Mouse (Mus musculus) cerebellum, adult 8-10 months (tissue): ENCODE results near the gene Tmem121b.

Experiments used
- DNase-seq: peaks from one replicate; pipeline ENCODE4 v3.0.0; 2022

Tmem121b gene

DNA sequence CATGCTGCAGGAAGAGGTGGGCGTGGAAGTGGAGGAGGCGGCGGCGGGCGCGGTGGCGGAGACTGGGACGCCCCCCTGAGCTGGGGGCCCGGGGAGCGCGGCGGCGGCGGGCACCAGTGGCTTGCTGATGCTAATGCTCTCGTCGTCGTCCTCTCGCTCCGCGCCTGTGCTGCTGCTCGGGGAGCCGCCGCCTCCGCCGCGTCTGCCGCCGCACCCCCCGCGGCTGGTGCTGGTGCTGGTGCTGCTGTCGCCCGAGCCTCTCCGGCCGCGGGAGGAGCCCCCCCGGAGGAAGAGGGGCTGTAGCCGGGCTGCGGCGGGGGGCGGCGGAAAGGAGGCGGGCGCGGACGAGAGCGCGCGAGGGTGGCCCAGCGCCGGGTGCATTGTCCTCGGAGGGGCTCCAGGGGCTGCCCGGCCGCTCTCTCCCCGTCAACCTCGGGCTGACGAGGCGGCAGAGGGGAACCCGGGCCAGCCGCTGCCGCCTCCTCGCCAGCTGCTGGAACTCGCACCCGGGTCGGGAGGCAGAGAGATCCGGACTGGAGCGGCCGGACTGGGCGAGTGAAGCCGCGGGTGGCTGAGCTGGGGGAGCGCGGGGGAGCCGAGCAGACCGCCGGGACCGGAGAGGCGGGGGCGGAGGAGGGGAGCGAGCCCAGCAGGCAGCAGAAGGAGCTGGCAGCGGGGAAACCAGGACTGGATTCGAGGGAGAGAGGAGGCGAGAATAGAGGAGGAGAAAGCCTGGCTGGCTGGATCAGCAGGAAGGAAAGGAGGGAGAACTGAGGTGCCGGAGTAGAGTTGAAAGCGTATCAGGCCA is at the start of gene Tmem121b:
TSS of gene Tmem121b (minus strand) at position 434 of the 808 bp plus-strand sequence.
- DNase-seq, result peak; percentile 61

DNA sequence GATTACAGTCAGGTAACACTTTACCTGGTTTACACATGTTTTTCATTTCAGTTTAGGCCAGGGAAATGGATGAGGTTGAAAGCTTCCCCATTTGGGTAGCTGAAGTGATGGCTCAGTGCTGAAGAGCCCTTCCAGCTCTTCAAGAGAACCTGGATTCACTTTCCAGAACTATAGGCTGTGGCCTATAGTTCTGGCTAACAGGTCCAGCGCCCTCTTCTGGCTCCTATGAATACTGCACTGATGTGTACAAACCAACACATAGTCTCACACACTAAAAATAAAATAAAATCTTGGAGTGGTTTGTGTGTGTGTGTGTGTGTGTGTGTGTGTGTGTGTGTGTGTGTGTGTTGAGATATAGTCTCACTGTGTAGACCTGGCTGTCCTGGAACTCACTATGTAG is 48.5 kb upstream of the Tmem121b start:
- no peak for DNase-seq

DNA sequence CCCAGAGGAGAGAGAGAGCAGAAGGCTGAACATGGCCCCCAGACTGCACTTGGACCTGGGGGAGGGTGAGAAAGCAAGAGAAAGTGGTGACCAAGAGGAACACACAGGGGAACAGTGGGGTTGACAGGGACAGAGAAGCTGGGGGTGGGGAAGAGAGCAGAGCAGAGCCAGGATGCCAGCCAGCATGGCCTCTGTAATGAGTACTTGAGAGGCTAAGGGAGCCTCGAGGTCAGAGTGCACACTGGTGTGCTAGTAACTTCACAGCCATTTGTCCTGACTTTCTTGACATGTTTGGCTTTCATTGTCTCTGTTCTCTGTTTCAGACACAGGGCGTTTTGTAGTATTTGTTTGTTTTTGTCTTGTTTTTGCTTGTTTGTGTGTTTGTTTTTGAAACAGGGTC is 47.8 kb upstream of the Tmem121b start:
- no peak for DNase-seq

DNA sequence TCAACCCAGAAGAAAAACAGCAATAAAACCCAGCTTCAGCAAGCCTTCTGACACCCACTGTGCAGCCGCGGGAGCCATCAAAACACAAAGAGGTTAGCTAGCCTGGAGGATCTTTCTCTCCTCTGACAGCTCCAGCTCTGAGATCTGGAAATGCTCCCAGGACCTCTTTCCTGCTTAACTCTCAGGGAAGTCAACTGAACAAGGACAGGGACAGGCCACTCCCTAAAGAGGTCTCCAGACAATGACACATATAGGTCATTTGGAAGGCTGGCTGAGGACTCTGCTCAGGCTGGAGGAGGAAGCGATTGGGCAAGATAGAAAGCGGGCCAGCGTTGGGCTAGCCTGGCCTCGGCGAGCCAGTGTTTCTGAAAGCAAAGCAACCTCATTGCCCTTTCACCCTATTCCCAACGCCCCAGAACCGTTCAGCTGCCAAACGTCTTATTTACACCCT is 46.2 kb upstream of the Tmem121b start:
- DNase-seq, result no peak

DNA sequence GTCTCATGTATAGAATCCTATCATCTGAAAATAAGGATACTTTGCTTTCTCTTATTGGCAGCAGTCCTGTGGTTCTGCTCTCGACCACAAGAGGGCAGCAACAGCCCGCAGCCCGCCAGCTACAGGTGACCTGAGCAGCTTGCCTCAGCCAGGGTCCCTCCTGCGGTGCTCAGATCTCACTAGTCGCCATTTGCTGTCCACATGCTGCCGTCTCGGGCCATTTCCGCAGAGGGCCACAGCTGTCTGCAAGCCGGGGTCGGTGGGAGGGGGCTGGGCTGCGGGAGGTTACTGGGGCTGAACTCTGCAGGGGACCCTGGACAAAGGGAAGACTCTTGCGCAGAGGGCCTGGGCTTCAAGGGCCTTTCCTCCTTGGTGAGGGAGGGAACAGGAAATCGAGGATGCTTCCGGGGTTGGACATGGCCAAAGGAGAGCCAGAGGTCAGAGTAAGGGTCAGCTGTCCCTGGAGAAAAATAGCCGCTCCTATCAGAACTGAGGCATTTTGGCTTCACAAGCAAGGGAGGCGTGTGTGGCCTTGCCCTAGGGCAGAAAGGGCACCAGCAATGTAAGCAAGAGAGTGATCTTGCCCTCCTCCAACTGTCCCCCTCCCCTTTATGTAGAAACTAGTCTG is 45.6 kb upstream of the Tmem121b start:
- peak; percentile 76 for DNase-seq

DNA sequence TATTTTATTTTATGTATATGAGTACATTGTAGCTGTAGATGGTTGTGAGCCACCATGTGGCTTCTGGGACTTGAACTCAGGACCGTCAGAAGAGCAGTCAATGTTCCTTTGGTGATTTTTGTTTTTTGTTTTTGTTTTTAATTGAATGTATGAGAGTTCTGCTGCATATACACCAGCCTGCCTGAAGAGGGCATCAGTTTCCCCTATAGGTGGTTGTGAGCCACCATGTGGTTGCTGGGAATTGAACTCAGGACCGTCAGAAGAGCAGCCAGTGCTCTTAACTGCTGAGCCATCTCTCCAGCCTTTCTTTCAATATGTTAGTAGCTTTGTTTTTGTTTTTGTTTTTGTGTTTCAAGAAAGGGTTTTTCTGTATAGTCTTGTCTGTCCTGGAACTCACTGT is 42.7 kb upstream of the Tmem121b start:
- DNase-seq, result no peak

DNA sequence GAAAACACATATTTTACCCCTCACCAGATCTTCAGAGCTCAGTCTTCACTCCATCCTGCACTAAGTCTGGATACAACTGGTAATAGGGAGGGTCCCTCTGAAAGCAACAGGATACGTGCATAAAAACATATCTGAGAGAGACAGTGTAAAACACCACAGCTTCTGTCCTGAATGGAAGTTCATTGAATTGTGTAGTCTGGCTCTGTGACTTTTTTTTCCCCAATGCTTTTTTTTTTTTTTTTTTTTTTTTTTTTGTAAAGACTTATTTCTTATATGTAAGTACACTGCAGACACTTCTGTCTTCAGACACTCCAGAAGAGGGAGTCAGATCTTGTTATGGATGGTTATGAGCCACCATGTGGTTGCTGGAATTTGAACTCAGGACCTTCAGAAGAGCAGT is 39.0 kb upstream of the Tmem121b start:
- DNase-seq, result no peak

DNA sequence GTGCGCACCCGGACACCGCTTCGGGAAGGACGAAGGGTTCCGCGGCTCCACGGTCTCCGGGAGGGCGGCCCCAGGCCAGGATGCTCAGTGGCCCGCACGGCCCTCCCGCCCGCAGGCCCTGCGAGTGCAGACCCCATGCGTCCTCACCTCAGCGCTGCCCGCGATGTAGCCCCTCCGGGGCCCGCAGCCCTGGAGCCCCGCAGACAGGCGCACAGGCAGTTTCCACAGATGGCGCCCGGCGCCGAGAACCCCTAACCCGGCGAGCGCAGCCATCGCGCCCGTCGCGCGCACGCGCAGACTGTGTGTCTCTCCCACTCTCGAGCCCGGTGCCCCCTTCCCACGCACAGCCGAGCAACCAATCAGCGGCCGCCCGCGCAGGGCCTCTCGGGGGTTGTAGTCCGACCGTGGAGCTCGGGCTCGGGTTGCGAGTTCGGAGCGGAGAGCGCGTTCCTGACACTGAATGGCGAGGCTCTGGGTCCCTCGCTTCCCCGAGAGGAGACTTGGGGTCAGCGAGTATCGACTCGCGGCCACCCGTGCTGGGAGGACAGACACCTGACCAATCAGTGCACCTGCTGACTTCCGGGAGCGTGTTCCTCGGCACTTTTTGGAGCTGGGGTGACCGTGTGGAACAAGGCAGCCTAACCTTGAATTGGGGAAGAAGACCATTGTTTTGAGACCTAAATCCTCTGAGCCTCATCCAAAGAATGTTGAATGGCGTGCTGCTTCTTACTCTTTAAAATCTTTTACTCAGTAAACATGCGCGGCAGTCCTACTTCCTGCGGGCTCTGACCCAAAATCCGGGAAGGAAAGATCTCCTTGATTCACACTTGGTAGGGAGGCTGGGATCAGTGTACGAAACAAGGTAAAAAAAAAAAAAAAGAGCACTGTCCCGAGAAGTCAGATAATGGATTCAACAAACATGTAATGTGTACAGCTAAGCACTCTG is 37.7 kb upstream of the Tmem121b start, which contains the start of gene Hdhd5:
TSS of gene Hdhd5 (minus strand) at position 300 of the 946 bp plus-strand sequence.
- peak; percentile 93 for DNase-seq

DNA sequence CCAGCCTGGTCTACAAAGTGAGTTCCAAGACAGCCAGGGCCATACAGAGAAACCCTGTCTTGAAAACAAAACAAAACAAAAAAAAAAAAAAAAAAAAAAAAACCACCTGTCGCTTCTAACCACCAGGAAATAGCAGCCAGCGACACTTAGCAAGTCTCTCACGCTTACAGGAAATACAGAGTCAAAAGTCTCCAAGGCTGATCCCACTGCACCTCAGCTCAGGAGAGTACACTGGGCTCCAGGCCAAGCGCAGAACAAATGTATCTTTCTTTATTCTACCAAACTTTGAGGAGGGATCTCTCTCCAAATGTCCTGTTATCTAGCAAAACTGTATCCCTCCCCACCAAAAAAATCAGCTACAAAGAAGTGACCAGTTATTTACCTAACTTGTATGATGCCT is 35.5 kb upstream of the Tmem121b start:
- no peak for DNase-seq

DNA sequence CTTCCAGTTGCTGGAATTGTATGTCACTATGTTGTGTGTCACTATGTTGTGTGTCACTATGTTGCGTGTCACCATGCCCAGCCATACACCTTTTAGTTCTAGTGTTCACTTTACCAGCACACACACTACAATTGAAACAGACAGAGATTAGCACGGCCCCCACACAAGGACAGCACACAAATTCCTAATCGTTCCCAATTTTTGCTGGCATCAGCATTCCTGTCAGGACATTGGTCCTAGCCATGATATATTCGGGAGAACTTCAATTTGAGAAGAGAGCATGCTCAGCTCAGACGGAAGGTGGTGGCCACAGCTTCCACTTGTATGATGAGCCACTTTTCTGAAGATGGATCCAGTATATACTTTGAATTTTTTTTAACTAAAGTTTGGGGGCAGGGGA is 31.2 kb upstream of the Tmem121b start:
- DNase-seq, result no peak

DNA sequence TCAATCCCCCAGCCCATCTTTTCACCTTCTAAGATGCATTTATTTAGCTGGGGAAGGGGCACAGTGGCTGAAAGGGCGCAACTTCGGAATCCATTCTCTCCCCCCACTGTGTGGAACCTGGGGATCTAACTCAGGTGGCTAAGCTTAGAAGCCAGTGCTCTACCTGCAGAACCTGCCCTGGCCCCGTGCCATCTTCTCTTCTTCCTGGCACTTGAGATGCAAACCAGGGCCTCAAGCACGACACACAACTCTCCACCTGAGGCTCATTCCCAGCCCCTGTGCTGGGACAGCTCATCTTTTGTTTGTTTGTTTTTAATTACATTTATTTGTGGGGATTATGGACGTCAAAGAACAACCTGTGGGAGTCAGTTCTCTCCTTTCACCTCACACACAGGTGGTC is 26.0 kb upstream of the Tmem121b start:
- no peak for DNase-seq

DNA sequence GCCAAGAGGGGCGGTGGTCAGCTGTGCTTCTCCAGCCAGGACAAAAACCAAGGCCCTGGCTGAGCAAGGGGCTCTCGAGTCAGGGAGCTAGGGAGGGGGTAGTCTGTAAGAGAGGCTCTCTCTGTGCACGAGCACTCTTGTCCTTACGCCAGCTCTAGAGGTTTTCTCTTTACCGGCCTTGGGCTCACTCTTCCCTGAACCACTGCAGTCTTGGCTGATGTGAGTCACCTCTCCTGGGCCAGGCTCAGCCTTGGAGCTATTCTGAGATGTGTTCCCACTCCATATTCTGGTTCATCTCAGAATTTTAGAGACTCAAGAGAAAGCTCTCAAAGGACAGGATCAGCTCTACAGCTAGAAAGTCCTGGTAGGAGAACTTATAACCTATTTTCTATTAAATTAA is 23.7 kb upstream of the Tmem121b start:
- DNase-seq, result no peak

DNA sequence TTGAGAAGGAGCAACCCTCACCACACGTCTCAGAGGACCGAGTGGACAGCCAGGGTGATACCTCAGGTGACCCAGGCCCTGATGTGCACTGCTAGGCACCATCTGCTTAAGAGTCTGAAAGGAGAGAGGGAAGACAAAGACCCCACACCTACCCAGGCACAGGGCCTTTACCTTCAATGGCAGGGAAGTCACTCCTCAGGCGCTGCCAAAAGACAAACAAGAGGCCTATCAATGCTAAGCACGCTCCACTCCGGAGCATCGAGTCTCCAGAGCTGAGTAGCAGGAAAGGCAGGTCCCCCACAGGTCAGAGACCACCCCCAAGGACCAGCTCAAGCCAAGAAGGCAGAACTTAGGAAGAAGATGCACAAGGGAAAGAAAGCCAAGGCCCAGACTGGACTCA is 23.3 kb upstream of the Tmem121b start:
- DNase-seq, result no peak

DNA sequence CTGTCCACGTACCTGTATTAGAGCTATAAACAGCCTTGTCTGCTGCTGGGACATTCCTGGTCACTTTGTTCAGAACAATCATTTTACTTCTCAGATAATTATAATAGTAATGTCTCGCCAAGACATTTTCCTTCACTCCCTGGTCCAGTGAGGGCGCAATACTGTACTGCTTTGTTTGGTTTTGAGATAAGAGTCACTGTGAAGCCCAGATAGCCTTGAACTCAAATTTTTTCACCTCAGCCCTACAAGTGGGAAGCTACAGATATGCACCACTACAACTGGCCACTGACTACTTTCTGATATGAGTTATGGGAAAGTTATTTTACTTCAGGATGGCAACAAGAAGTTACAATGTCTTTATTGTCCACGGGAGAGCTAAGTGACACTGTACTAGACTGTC is 22.8 kb upstream of the Tmem121b start:
- no peak for DNase-seq

DNA sequence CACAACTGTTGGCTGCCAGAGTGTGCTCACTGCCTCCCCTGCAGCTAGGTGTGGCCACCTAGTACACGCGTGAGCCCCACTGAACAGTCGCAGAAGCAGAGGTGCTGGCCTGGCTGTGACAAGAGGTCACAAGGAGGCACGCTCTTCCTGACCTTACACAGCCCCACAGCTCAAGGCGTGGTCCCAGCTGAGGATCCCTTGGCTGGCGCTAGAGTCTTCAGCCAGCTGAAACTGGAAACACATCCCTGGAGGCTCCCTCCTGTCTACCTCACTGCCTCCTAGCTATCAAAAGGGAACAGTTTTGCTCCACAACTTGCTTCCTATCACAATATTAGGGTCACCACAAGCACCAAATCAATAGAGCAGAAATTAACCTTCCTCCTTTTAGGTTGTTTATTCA is 17.6 kb upstream of the Tmem121b start:
- DNase-seq, result no peak

DNA sequence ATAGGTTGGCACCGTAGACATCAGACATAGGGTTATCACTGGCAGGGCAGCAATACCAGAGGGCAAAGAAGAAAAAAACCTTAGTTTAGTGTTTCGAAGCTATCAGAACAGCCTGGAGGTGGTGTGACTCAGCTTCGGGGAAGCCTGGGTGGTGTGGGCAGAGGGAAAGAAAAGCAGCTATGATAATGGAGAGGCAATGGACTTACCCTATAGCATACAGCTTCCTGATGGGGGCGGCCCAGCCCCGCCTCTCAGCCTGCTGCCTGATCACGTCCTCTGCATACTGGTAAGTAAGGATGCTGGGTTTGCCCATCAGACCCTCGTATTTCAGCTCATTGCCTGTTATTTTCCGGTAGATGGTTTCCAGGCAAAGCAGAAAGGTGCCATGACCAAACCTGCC is 16.8 kb upstream of the Tmem121b start:
- DNase-seq, result no peak

DNA sequence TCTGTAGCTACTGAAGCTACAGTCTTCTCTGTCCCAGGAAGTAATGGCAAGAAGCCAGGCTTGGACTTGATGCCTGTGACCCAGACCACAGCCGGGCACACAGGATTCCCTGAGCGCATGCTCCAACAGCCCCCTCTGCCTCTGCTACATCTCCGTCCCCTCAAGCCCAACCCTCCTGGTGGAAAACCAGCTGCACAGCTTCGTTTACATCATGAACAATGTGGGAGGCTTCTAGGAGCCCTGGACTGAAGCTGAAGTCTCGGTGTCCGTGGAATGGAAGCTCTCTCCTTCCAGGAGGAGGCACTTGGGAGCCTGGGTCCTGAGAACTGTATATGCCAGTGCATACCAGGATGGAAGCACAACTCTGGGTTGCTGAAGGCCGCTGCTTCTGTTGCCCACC is 16.4 kb upstream of the Tmem121b start:
- no peak for DNase-seq

DNA sequence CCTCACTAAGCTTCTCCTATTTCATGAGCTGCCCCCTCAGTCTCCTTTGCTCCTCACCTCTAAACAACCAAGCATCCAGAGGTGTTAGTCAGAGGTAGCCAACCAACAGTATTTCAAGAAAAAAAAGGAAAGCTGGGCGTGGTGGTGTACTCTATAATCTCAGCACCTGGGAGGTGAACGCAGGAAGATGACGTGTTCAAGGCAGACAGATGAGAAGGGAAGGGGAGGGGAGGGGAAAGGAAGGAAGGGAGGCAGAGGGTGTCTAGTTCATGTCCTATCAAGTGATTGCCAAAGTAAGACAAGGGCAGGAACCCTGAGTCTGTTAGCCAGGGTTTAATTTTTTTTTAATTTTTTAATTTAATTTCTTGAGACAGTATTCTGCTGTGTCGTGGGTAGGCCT is 15.0 kb upstream of the Tmem121b start:
- no peak for DNase-seq

DNA sequence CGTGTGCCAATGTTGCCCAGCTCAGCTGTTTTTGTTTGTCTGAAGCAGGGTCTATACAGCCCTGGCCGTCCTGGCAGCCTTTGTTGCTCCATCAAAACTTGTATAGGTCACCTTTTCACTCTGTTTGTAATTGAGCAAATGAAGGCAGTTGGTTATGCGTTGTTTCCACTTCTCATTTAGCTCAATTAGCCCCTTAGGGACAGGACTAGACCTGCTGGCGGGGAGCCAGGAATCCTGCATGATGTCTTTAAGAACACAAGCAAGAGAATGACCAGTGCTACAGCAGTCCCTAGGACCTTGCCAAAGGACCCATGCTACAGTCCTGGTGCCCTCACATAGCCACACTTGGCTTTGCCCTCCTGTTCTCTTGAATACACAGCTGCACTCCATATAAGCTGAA is 11.9 kb upstream of the Tmem121b start:
- DNase-seq, result no peak

DNA sequence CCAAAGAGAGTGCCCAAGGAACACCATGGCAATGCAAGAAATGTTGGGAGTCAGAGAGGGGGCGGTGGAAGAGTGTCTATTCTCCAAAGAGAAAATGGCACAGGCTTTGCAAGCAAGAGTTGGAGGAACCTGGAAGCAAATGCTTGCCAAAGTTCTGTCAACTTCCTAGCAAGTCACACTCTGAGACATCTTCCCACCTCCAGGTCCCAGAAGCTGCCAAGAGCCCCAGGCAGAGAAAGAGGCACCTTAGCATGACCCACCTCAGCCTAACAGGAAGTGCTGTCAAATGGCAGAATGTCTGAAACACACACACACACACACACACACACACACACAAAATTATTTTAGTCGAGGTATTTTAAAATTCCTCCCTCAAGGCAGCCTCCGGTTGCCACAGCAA is 10.4 kb upstream of the Tmem121b start:
- DNase-seq, result no peak

DNA sequence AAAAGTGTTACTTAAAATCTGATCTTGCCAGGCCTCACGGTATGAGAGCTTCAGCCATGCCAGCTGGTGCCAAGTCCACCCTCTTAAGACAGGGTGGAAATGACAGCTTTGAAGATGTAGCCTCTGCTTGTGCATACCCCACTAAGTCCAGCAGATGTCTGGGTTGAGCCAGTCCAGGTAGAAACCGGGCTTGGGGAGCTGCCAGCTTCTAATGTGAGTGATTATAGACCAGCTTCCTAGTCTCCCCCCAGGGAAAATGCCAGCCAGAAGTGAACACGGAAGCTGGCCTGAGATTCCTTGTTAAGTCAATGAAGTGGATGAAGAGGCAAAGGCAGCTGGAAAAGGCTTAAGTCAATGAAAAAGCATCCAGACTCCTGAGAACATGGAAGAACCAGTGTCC is 2.9 kb upstream of the Tmem121b start:
- DNase-seq, result no peak

DNA sequence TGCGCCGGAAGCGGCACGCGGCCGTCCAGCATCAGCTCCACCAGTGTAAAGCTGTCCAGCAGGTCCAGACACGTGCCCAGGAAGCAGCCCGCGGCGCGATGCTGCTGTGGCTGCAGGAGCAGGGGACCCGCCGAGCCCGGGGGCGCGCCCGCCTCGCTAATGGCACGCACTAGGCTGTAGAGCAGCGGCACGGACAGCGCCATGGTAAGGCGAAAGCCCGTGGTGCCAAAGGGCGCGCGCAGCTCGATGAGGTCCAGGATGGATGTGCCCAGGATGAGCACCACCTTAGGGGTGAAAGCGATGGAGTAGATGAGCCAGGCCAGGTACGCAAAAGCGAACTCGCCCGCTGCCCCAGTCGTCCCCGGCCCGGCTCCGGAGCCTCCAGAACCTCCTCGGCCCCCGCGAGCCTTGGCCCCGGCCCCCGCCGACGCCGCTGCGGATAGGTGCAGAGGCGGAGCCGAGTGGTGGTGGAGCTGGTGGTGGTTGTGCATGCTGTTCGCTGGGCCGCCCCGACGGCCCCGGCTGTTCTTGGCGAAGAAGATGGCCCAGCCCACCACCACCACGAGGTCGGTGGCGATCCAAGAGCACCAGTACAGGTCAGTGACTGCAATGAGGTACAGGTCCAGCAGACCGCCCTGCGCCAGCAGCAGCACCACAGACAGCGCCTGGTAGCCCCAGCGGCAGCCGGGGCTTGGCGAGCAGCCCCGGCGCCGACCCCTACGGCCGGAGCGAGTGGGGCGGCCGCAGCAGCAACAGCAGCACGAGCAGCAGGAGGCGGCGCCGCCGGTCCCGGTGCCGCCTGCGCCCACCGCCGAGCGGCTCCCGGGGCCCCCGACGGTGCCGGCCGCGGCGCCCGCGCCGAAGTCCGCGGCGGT is 871 bp downstream of the Tmem121b start:
- DNase-seq, result no peak
